Mouse (Mus musculus) heart, postnatal 0 days (tissue): ENCODE measurements at regions not wholly inside any gene's neighbourhood (a gene's known extent, or its start where the extent isn't known, plus 50 kb on each side); places are given as distances from the start of the nearest gene placed in this dataset.

Experiments used
- CTCF ChIP-seq: IDR thresholded peaks from 2 replicates; pipeline ENCODE4 v1.5.1; 2016; ENCODE audit warnings: antibody characterized with exemption, control low read depth, low read depth
- EP300 ChIP-seq: IDR thresholded peaks from 2 replicates; pipeline ENCODE4 v1.6.1; 2016; ENCODE audit warnings: antibody characterized with exemption, low read depth

DNA sequence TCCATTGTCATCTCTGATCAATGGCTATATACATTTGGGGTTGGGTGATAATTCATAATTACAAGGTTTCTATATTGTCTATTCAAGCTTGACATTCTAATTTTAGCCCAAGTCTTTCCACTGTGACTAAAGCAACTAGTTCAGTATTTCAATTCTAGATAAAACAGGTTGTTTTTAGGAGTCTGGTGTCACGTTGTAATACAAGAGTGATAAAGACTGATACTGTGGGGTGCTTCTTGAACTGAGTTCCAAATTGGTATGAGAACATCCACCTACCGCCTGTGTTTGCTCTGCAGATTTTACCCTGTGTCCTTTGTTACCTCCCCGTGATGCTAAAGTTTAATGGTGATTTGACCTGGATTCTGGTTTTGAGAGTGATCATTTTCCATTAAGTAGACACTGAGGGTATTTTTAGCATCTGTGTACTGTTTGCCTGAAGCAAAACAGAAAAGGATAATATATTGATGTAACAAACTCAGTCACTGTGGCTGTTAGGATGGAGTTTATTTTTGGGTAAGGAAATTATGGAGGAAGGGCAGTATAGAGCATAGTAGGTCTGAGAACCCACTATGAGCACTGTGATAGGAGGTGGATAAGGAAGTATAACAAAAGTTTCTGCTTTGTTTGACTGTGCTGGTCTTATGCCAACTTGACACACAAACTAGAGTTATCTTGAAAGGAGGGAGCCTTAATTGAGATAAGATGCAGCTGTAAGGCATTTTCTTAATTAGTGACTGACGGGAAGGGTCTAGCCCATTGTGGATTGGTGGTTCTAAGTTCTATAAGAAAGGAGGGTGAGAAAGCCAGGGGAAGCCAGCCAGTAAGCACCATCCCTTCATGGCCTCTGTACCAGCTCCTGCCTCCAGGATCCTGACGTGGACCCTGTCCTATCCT is 112.6 kb upstream of the Map3k1 start:
- no peak for TF ChIP-seq CTCF
- TF ChIP-seq EP300: no peak
